Mouse (Mus musculus) hindbrain, embryonic 16.5 days (tissue): ENCODE measurements around the gene Eif1ax. TPM values are rescaled to one million over a fixed set of nuclear protein-coding genes. Genes with fewer than 3 reads are reported as not detected.
A peak's percentile ranks its signal among the peaks of the same experiment; 100 is the strongest.

ENCODE experiments used
- ATAC-seq: fragments of 200-750 bp; cut with Nextera tagmentation; 2 replicates; pipeline ENCODE4 v1.8.0; 2017; ENCODE audit warnings: moderate TSS enrichment, moderate library complexity
- H3K27ac ChIP-seq: fragments of 300-500 bp; sonication (generic); 2 replicates; pipeline ENCODE4 v1.5.1; 2014; ENCODE audit warnings: low read depth, mild to moderate bottlenecking, control low read depth, low read length, moderate library complexity
- H3K27me3 ChIP-seq: fragments of 300-500 bp; sonication (generic); replicated peaks from 2 replicates; pipeline ENCODE4 v1.6.1; 2014; ENCODE audit warnings: low read length; ENCODE audit not compliant: control insufficient read depth, insufficient read depth
- H3K36me3 ChIP-seq: fragments of 300-500 bp; sonication (generic); 2 replicates; pipeline ENCODE4 v1.6.1; 2014; ENCODE audit warnings: mild to moderate bottlenecking, low read length, moderate library complexity, mixed read lengths; ENCODE audit not compliant: control insufficient read depth, insufficient read depth
- H3K4me1 ChIP-seq: fragments of 300-500 bp; sonication (generic); 2 replicates; pipeline ENCODE4 v1.6.1; 2014; ENCODE audit warnings: low read depth, low read length; ENCODE audit not compliant: control insufficient read depth, insufficient read depth
- H3K4me2 ChIP-seq: fragments of 300-500 bp; sonication (generic); 2 replicates; pipeline ENCODE4 v1.6.1; 2014; ENCODE audit warnings: mild to moderate bottlenecking, low read length, control low read depth, moderate library complexity
- H3K4me3 ChIP-seq: fragments of 300-500 bp; sonication (generic); 2 replicates; pipeline ENCODE4 v1.5.1; 2014; ENCODE audit warnings: mild to moderate bottlenecking, low read length, control low read depth, moderate library complexity
- H3K9ac ChIP-seq: fragments of 300-500 bp; sonication (generic); 2 replicates; pipeline ENCODE4 v1.6.1; 2014; ENCODE audit warnings: low read depth, mild to moderate bottlenecking, control low read depth, low read length, moderate library complexity
- H3K9me3 ChIP-seq: fragments of 300-500 bp; sonication (generic); 2 replicates; pipeline ENCODE4 v1.6.1; 2014; ENCODE audit warnings: mild to moderate bottlenecking, low read length, moderate library complexity; ENCODE audit not compliant: control insufficient read depth
- WGBS: fragments of 180-500 bp; shearing (Covaris S2); extraction: QIAGEN DNeasy Blood & Tissue Kit; methylation state at CpG from one replicate; pipeline ENCODE4 v1.1.7; 2014; 5-methylcytosine and 5-hydroxymethylcytosine counted together
- polyA plus RNA-seq: library from polyadenylated mRNA; unstranded; fragments of >200 nt; fragmentation: Nextera tagmentation; extraction: Ambion mirVana; gene quantifications from 2 replicates; pipeline ENCODE4 v1.2.1, GENCODE M21; 2015

The Eif1ax gene
- 102 and 106 TPM in 2 replicates for polyA plus RNA-seq

DNA sequence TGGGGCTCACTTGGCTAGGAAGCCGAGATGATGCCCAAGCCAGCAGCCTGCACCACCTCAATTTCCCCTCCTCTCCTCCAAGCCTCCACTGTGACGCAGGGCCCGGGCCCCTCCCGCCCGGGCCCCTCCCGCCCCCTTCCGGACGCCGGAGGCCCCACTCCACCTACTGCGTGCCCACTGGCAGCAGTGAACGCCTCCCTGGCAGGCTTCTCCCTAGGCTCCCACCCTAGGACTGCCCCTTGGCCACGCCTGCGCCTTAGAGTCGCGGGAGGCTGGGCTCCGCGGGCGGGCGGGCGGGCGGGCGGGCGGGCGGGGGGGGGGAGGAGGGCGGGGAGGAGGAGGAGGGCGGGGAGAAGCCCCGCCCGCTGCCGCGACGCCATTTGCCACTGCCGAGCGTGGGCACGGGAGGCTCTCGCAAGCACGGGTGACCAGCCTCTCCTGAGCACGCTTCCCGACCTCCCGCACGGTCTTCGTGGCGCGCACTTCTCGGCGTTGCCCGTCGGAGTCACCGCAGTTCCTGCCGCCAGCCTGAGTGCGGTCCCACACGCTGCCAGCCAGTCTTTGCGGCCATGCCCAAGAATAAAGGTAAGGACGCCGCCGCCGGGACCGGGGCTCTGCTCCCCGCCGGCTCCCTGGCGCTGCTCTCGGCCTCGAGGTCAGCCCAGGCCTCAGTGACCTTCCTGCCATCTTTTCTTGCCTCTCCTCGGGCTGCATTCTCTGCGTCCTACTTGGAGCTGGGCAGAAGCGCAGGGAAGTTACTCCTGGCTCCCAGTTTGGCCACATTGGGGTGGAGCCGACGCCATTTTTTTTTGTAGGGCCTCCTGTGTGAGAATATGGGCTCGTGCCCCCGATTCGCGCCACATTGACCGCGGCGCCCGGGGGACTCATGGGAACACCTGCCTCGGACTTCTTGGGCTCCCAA, at the start of gene Eif1ax:
TSS of gene Eif1ax (plus strand) at position 348 of the 922 bp plus-strand sequence.
- peak within 1 kb of the TSS; percentile 83 for H3K27ac ChIP-seq
- no peaks in the 10 kb centered on the region for H3K9me3 ChIP-seq
- ATAC-seq, result peak; percentile 97
- no peaks in the 10 kb centered on the region; the same call in 1 of the 2 replicates for H3K4me1 ChIP-seq
- peak within 1 kb of the TSS; percentile 68 for H3K4me3 ChIP-seq
- peak within 1 kb of the TSS; percentile 73 for H3K9ac ChIP-seq
- no peaks in the 10 kb centered on the region for H3K27me3 ChIP-seq
- H3K36me3 ChIP-seq, result no peaks in the 10 kb centered on the region
- H3K4me2 ChIP-seq, result peak within 1 kb of the TSS; percentile 52
- WGBS, result 19% methylated on average over 33 of the region's 76 CpGs

GRCm38 (mm10) chrX:159364506-159364905, 7.5 kb upstream of the Eif1ax start:
- no peaks in the 10 kb centered on the region for H3K36me3 ChIP-seq
- no peaks in the 10 kb centered on the region for H3K27me3 ChIP-seq
- no peak overlapping the region for H3K27ac ChIP-seq
- WGBS, result 85% methylated on average over 3 of the region's 3 CpGs
- no peak overlapping the region for H3K9ac ChIP-seq
- H3K4me3 ChIP-seq, result no peak overlapping the region
- H3K9me3 ChIP-seq, result no peaks in the 10 kb centered on the region
- no peak for ATAC-seq
- H3K4me1 ChIP-seq, result no peaks in the 10 kb centered on the region
- no peak overlapping the region for H3K4me2 ChIP-seq

- H3K4me3 ChIP-seq, result peak overlapping the region; percentile 68
- H3K27me3 ChIP-seq, result no peaks in the 10 kb centered on the region
- H3K9ac ChIP-seq, result peak overlapping the region; percentile 73
- no peaks in the 10 kb centered on the region; the same call in 1 of the 2 replicates for H3K4me1 ChIP-seq
- H3K36me3 ChIP-seq, result no peaks in the 10 kb centered on the region
- ATAC-seq, result 0 out of 2 replicates have a peak, but pooled peaks have one; percentile 2
- peak overlapping the region; percentile 83 for H3K27ac ChIP-seq
- H3K4me2 ChIP-seq, result peak overlapping the region; percentile 52
- H3K9me3 ChIP-seq, result no peaks in the 10 kb centered on the region
- 24% methylated on average over 9 of the region's 9 CpGs for WGBS
Observed at GRCm38 (mm10) chrX:159372753-159373144, 771 bp downstream of the Eif1ax start.

DNA sequence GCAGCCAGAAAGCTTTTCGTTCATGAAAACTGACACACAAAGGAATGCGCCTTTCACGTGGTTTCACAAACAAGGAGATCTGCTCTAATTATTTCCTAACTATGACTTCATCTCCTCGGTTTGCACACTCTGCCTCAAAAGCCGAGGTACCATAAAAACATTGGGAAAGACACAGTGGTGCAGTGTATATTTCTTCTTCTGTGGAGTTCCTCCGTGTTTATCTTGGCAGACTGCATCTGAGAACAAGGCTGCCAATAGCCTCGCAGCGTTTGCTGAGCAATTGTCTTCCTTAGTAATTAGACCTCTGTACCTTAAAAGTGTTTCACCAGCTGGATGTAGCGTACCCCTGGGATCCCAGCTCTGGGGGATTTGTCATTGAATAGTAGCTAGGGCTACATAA, 15.1 kb downstream of the Eif1ax start:
- ATAC-seq, result no peak

DNA sequence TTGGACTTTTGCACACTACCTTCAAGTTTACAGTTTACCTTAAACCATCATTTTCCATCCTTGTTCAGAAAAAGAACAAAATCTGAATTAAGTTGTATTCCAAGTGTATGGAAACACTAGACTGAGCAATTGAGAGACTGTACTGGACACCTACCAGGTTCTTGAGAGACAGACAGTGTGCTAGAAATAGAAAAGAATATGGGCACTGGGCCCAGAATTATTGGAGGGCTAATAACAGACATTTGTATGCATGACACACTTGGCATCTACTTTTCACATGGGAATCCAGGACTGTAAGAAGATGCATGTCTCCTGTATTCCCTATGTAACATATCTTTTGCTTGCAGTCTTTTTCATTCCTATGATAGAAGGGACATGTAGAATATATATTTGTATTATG, 17.0 kb downstream of the Eif1ax start:
- no peak for ATAC-seq
- Histone ChIP-seq H3K36me3 (no peaks in the 10 kb centered on the region), H3K4me2 (no peak overlapping the region), H3K9me3 (no peaks in the 10 kb centered on the region), H3K4me3 (no peak overlapping the region), H3K9ac (no peak overlapping the region), H3K27me3 (no peaks in the 10 kb centered on the region), H3K27ac (no peak overlapping the region), H3K4me1 (no peaks in the 10 kb centered on the region)

More for the DNA sequence above, 15.1 kb downstream of the Eif1ax start:
- no peaks in the 10 kb centered on the region for H3K4me1 ChIP-seq
- H3K9me3 ChIP-seq, result no peaks in the 10 kb centered on the region
- H3K27me3 ChIP-seq, result no peaks in the 10 kb centered on the region
- 72% methylated on average over 9 of the region's 9 CpGs for WGBS
- no peaks in the 10 kb centered on the region for H3K36me3 ChIP-seq
- no peak overlapping the region for H3K4me2 ChIP-seq
- H3K9ac ChIP-seq, result no peak overlapping the region
- no peak overlapping the region for H3K4me3 ChIP-seq
- no peak overlapping the region for H3K27ac ChIP-seq

GRCm38 (mm10) chrX:159390347-159390962, 18.5 kb downstream of the Eif1ax start:
- no peak for ATAC-seq
- 76% methylated on average over 6 of the region's 6 CpGs for WGBS
- no peaks in the 10 kb centered on the region for H3K4me1 ChIP-seq
- H3K4me3 ChIP-seq, result no peak overlapping the region
- H3K27me3 ChIP-seq, result no peaks in the 10 kb centered on the region
- H3K9ac ChIP-seq, result no peak overlapping the region
- no peaks in the 10 kb centered on the region for H3K9me3 ChIP-seq
- H3K27ac ChIP-seq, result no peak overlapping the region
- H3K4me2 ChIP-seq, result no peak overlapping the region
- no peaks in the 10 kb centered on the region for H3K36me3 ChIP-seq

- Histone ChIP-seq H3K9ac (no peak overlapping the region), H3K4me2 (no peak overlapping the region), H3K36me3 (no peaks in the 10 kb centered on the region), H3K4me1 (no peaks in the 10 kb centered on the region), H3K27ac (no peak overlapping the region), H3K9me3 (no peaks in the 10 kb centered on the region), H3K4me3 (no peak overlapping the region), H3K27me3 (no peaks in the 10 kb centered on the region)
- WGBS, result 77% methylated on average over 3 of the region's 3 CpGs
- ATAC-seq, result no peak
Observed at GRCm38 (mm10) chrX:159391239-159391638, 19.3 kb downstream of the Eif1ax start.

DNA sequence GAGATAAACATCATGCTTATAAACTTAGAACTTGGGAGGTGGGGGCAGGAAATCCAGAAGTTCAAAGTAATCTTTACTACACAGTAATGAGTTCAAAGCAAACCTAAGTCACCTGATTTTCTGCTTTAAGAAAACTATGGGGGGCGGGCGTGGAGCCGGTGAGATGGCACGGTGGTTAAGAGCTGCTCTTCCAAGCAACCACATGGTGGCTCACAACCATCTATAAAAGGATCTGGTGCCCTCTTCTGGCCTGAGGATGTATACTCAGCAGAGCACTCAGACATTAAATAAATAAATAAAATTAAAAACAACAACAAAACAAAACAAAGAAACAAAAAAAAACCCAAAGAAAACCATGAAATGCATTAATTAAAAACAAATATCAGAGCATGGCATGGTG, 37.3 kb downstream of the Eif1ax start:
- H3K4me1 ChIP-seq, result no peaks in the 10 kb centered on the region
- no peak overlapping the region for H3K9ac ChIP-seq
- no peak overlapping the region for H3K27ac ChIP-seq
- 35% methylated on average over 4 of the region's 4 CpGs for WGBS
- H3K4me2 ChIP-seq, result no peak overlapping the region
- no peaks in the 10 kb centered on the region for H3K36me3 ChIP-seq
- no peaks in the 10 kb centered on the region for H3K27me3 ChIP-seq
- no peak for ATAC-seq
- no peak overlapping the region for H3K4me3 ChIP-seq
- H3K9me3 ChIP-seq, result no peaks in the 10 kb centered on the region

DNA sequence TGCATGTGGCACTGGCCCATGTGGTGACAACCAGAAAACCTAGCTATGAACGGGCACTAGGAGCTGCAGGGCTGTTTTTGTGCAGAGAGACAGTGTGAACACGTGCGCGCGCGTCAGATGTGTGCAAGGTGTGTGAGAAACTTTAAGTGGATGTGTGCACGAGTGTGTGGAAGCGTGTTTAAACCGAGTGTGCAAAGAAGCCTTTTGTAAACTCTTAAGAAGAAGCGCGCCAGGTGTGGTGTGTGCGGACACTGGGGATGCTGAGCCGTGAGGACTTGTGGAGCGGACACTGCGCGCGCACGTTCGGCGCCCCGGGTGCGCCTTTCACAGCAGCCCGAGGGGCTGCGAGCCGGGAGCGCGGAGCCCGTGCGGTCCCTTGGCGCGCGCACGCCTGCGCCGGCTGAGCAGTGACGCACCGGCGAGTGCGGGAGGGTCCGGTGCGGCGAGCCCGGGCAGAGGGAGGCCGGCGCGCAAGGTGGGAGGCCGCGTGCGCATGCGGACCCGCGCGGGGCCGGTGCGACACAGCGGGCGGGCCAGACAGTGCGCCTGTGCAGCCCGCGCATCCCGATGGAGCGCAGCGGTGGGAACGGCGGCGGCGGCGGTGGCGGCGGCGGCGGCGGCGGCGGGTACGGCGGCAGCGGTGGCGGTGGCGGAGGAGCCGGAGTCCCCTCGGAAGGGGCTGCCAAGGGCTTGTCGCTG, 42.3 kb downstream of the Eif1ax start, which contains the start of gene Map7d2:
TSS of gene Map7d2 (plus strand) at position 443 of the 699 bp plus-strand sequence.
- H3K9me3 ChIP-seq, result 0 out of 2 replicates have a peak, but pooled peaks cover 2% of the 10 kb centered on the region
- peak; percentile 94 for ATAC-seq
- 18% methylated on average over 35 of the region's 83 CpGs for WGBS

More for the DNA sequence above, 42.3 kb downstream of the Eif1ax start, which contains the start of gene Map7d2:
- peak within 1 kb of the TSS; percentile 58 for H3K4me3 ChIP-seq
- peak within 1 kb of the TSS; percentile 60 for H3K4me2 ChIP-seq
- H3K9ac ChIP-seq, result peak within 1 kb of the TSS; percentile 68
- H3K27me3 ChIP-seq, result no peaks in the 10 kb centered on the region
- peak within 1 kb of the TSS; percentile 74 for H3K27ac ChIP-seq
- no peaks in the 10 kb centered on the region for H3K36me3 ChIP-seq
- H3K4me1 ChIP-seq, result no peaks in the 10 kb centered on the region
